Mouse (Mus musculus) heart, postnatal 0 days (tissue): ENCODE results near the gene Lrrc75a.

Source experiments
- CTCF ChIP-seq: IDR thresholded peaks from 2 replicates; pipeline ENCODE4 v1.5.1; 2016; ENCODE audit warnings: antibody characterized with exemption, control low read depth, low read depth
- EP300 ChIP-seq: IDR thresholded peaks from 2 replicates; pipeline ENCODE4 v1.6.1; 2016; ENCODE audit warnings: antibody characterized with exemption, low read depth

DNA sequence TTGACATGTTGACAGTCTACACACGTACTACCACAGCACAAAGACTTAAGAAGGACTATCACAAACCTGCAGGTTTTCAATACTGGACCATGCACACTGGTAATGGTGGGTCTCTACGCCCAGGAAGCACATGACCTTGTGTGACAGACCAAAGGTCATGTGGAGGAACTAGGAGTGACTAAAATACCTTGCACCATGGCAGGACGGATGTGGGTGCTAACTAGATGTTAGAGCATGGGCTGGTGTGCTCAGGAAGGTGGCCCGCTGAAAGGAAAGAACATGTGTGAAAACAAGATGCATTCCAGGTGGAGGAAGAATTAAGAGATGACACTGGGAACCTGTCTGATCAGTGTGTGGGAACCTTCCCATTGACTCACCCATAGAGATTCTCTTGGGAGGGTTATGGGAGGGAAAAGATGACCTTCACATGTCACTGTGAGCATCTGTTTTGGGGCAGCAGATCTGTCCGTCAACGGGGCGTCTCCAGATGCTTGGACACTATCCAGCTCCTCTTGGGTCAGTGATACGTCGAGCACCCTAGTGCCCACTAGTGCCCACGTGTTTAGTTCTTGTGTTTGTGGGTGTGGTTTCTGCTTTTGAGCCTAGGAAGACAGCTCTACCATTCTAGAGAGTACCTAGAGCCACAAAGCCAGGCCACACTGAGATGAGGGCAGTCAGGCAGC is 4.5 kb downstream of the Lrrc75a start:
- TF ChIP-seq EP300 (no peak), CTCF (no peak)
